Mouse (Mus musculus) adrenal gland, postnatal 36 days (tissue): ENCODE data around the gene Alox15. TPM values are rescaled to one million over a fixed set of nuclear protein-coding genes. Genes with fewer than 3 reads are reported as not detected.
A peak's percentile ranks its signal among the peaks of the same experiment; 100 is the strongest.
"Not testable (repeated sequence)": the region's sequence is repeated elsewhere in the genome, so short reads cannot be mapped to it uniquely, and the experiment has no call there.

ENCODE experiments used
- DNase-seq, 2 experiments: peaks; one replicate each; pipeline ENCODE4 v3.0.0; 2021; ENCODE audit warnings: mixed read lengths in 1 of 2
- long read RNA-seq, 2 experiments: library from polyadenylated mRNA; stranded (forward); transcript quantifications; one replicate each; pipeline ENCODE4 v2.0.0; 2021; ENCODE audit warnings: borderline sequencing depth in 2 of 2
- total RNA-seq, 2 experiments: library from RNA; stranded (reverse); gene quantifications; 2 replicates each; pipeline ENCODE4 v1.2.3; 2021

The Alox15 gene
- 1 to 10 TPM; 1.9 to 6.0 TPM for total RNA-seq
- long read RNA-seq, experiment 1, partial matches to known transcripts, result 1 of 2 reads
- long read RNA-seq, experiment 1, other reads (novel, unspliced or antisense), result 0 of 2 reads
- long read RNA-seq, experiment 2, partial matches to known transcripts, result 1 of 3 reads
- long read RNA-seq, experiment 2, other reads (novel, unspliced or antisense), result 0 of 3 reads

GRCm38 (mm10) chr11:70351868-70352267, at the start of gene Alox15:
Alox15 (minus strand) TSS chr11:70352031.
- DNase-seq, result no peak

- peak in 1 of 2 experiments; percentile 30 for DNase-seq
These were observed 37.6 kb upstream of the Alox15 start for GRCm38 (mm10) chr11:70389421-70389820.

GRCm38 (mm10) chr11:70387436-70387835, 35.6 kb upstream of the Alox15 start:
- no peak for DNase-seq

GRCm38 (mm10) chr11:70384136-70384535, 32.3 kb upstream of the Alox15 start:
- peak; percentile 44 to 53 for DNase-seq

- no peak for DNase-seq
These were observed 29.5 kb upstream of the Alox15 start for GRCm38 (mm10) chr11:70381330-70381729.

GRCm38 (mm10) chr11:70380478-70381005, 28.7 kb upstream of the Alox15 start:
- no peak for DNase-seq

GRCm38 (mm10) chr11:70376054-70376453, 24.2 kb upstream of the Alox15 start:
- DNase-seq, result no peak

GRCm38 (mm10) chr11:70374302-70374701, 22.5 kb upstream of the Alox15 start:
- DNase-seq, result no peak

- DNase-seq, result no peak
These were observed 21.2 kb upstream of the Alox15 start for GRCm38 (mm10) chr11:70372849-70373557.

- no peak for DNase-seq
These were observed 20.6 kb upstream of the Alox15 start for GRCm38 (mm10) chr11:70372396-70372795.

GRCm38 (mm10) chr11:70368626-70369025, 16.8 kb upstream of the Alox15 start:
- not testable (repeated sequence) for DNase-seq

- not testable (repeated sequence) for DNase-seq
These were observed 15.9 kb upstream of the Alox15 start for GRCm38 (mm10) chr11:70367701-70368100.

- DNase-seq, result peak; percentile 16 to 24
These were observed 3.2 kb downstream of the Alox15 start for GRCm38 (mm10) chr11:70348630-70349029.

- peak in 1 of 2 experiments; percentile 2 for DNase-seq
These were observed 4.0 kb downstream of the Alox15 start for GRCm38 (mm10) chr11:70347861-70348260.

GRCm38 (mm10) chr11:70345546-70345945, 6.3 kb downstream of the Alox15 start:
- no peak for DNase-seq

- no peak for DNase-seq
These were observed 6.8 kb downstream of the Alox15 start for GRCm38 (mm10) chr11:70345061-70345460.

- no peak for DNase-seq
These were observed 12.3 kb downstream of the Alox15 start for GRCm38 (mm10) chr11:70339481-70339880.

GRCm38 (mm10) chr11:70334477-70334876, 17.4 kb downstream of the Alox15 start:
- DNase-seq, result peak; percentile 62 to 78

- DNase-seq, result no peak
These were observed 27.1 kb downstream of the Alox15 start for GRCm38 (mm10) chr11:70324726-70325125.

- DNase-seq, result no peak
These were observed 29.3 kb downstream of the Alox15 start, which contains the start of gene Alox12e for GRCm38 (mm10) chr11:70322528-70322927. Alox12e (minus strand) TSS chr11:70322628.

GRCm38 (mm10) chr11:70321664-70322063, 30.2 kb downstream of the Alox15 start:
- DNase-seq, result peak; percentile 73 to 78

- DNase-seq, result no peak
These were observed 32.2 kb downstream of the Alox15 start for GRCm38 (mm10) chr11:70319614-70320013.

GRCm38 (mm10) chr11:70313833-70314232, 38.0 kb downstream of the Alox15 start:
- DNase-seq, result peak; percentile 24 to 45
